Mouse (Mus musculus): ENCODE data around the gene Olfr710.

- TF ChIP-seq POLR2A (IDR thresholded peaks at IDR 0.05; ENCODE audit: control insufficient read depth, low read depth, low read length) (no peak), CTCF (IDR thresholded peaks at IDR 0.05; ENCODE audit: control insufficient read depth, insufficient read depth, insufficient replicate concordance, low read depth, low read length) (no peak)
Measured at GRCm38 (mm10) chr7:106975353-106975752, 27.2 kb upstream of the Olfr710 start, which contains the start of gene Olfr711.
